Mouse (Mus musculus) skeletal muscle tissue, adult 2 months (tissue): Measurements from ENCODE around the gene Pcbp3.

ENCODE experiments used
- DNase-seq: peaks from one replicate; pipeline ENCODE4 v3.0.0-alpha.2; 2012; ENCODE audit warnings: low read depth, low spot score

The Pcbp3 gene

DNA sequence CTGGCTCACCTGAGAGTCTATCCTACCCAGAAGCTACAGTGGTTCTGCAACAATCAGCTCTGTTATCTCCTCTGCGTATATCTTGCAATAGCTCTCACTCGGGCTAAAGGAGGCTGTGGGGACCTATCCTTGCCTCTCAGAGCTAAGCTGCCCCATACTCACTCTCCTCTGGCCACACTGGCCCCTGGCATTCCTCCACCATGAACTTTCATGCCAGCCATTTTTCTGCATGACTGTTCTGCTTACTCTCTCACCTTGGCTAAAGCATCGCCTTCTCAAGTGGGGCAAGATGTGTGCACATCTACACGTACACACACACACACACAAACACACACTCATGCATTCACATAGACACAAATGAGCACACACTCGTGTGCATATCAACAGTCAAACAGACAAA, 115.2 kb downstream of the Pcbp3 start:
- no peak for DNase-seq

- DNase-seq = no peak
Measured at GRCm38 (mm10) chr10:76844901-76845300, 116.8 kb downstream of the Pcbp3 start.

- no peak for DNase-seq
Measured at GRCm38 (mm10) chr10:76844365-76844764, 117.3 kb downstream of the Pcbp3 start.

GRCm38 (mm10) chr10:76842087-76842486, 119.6 kb downstream of the Pcbp3 start:
- no peak for DNase-seq

DNA sequence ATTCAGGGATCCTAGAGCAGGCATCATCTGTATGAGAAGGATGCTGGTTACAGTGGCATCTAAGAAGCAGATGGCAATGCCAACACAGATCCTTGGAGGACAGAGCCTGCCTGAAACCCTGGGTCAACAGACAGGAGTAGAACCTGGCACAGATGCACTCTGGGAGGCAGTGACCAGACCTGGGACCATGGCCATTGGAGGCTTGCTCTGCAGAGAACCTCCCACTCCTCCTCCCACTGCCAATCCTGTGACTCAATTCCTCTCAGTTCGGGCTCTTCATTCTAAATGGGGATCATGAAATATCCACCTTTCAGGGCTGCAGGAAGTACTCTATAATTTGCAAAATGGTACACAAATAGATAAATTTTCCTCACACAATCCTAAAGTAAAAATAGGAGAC, 120.5 kb downstream of the Pcbp3 start:
- no peak for DNase-seq

DNA sequence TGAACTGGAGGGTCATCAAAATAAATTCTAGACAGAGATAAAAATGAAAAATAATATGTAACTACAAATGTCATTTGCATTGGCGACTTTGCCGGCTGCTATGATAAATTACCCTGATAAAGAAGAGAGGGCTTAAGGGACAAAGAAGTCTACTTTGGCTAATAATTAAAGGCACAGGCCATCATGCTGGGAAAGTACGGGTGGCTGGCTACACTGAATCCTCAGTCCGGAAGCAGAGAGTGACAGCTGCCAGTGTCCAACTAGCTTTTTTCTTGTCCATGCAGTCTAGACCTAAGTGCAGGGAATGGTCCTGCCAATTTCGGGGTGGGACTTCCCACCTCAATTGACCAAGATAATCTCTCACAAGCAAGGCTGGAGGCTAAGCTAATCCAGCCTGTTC, 121.1 kb downstream of the Pcbp3 start:
- no peak for DNase-seq

- DNase-seq = peak; percentile 58
Measured at GRCm38 (mm10) chr10:76835497-76836357, 126.0 kb downstream of the Pcbp3 start.

DNA sequence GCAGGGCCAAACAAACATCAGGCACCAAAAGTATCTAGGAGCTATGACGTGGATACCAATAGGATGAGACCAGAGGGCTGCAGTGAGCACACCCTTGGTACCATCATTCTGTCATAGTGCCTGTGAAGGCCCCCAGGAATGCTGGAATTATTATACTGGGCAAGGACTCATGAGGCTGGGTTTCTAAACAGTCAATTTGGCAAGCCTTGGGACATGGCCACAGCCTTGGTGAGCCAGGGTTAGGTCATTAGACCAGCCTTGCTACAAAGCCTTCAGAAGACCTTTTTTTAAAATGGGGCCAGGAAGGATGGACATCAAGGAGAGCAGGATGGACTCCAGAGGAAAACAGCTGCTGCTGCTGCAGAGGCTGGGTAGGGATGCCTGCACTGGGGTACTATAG, 128.8 kb downstream of the Pcbp3 start:
- DNase-seq = no peak

GRCm38 (mm10) chr10:76831915-76832314, 129.8 kb downstream of the Pcbp3 start:
- no peak for DNase-seq

DNA sequence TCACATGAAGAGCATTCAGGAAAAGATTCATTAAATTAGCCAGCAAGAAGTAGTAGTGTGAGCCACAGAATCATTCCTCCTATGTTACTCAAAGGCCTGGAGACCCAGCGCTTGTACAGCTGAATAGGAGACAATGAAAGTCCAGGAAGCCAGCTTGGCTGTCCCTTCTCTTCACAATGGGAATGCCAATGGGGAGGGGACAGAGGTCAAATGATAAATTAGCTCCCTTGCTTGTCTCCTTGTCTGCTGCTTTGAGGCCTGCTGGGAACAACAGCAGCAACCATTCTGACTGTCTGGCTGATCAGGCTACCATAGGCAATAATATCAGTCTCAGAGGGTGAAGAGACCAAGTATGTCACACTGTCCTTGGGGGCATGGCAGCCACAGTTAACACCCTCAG, 130.5 kb downstream of the Pcbp3 start:
- DNase-seq = no peak

DNA sequence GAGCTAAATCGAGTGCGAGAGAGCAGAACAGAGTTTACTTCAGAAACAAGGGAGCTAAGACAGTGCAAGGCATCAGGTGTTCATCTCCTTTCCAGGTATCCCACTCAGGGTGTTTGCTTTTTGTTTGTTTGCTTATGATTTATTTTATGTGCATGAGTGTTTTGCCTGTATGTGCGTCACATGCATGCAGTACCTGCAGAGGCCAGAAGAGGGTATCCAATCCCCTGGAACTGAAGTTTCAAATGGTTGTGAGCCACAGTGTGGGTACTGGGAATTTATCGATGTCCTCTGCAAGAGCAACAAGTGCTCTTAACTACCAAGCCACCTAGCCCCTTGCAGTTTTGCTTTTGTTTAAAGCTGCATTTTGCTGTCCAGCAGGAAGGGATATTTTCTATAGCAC, 132.8 kb downstream of the Pcbp3 start:
- DNase-seq = no peak

- no peak for DNase-seq
Measured at GRCm38 (mm10) chr10:76822698-76823097, 139.0 kb downstream of the Pcbp3 start.

DNA sequence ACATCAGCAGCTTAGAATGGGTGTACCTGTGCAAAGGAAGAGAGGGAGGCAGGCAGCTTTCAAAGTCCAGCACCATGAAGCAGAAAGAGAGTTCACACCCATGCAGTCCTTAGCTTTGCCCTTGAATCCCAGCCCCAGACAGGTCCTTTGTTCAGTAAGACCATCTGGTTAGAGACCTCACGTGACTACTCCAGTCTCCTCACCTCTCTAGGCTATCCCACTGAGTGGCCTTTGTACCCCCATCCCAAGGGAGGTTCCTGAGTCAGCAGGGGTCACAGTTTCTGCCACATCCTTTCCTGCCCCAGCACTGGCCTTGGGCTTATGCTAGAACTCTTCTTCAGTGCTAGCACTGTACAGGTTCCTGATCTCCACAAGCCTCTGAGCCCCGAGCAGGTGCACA, 142.4 kb downstream of the Pcbp3 start:
- DNase-seq = no peak

DNA sequence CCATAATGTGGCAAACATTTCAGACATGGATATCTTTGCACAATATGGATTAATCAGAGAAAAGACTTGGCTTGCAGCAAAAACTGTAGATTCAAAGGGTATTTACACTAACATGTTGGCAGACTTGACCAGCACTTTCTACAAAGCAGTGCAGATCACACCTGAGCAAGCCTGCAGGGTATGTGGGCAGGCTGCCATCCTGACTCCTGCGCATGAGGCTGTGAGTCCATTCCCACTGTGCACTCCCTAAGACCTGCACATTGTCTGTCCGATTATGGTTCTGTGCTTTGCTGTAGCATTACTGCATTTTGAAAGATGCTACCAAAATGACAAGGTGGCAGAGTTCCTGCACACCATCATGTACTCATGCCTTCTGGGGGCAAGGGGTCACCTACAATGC, 143.3 kb downstream of the Pcbp3 start:
- no peak for DNase-seq

DNA sequence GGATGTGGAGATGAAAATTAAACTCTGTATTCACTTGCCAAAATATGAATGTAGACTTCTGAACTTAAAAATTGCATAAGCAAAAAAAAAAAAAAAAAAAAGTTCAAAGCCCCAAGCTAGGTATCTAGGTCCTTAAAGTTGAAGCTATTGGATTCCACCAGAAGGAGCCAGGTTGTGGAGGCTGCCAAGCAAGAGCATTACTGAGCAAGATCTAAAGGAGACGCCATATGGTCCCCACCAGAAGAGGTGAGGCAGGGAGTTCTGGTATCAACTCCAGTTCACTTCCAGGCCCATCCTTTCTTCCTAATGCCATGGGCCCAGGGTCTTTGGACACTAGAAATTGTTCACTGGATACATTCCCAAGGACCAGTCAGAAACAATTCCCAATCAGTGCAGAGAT, 144.8 kb downstream of the Pcbp3 start:
- no peak for DNase-seq

DNA sequence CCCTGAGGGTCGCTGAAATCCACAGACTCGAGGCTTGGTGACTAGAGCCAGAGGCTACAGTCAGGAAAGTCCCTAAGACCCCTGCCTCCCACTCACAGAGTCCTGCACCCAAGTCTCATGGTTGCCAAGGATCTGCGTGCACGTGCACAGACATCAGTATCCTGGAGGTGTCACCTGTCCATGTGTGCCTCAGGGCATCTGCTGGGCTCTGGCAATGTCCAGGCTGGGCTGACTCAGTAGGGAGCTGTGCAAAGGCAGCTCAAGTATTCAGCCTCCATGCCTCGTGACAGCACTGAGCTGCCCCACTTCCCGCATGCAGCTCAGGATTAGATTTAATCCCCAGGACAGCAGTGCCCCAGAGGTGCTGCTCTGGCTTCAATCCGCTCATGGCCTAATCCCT, 145.3 kb downstream of the Pcbp3 start:
- no peak for DNase-seq

DNA sequence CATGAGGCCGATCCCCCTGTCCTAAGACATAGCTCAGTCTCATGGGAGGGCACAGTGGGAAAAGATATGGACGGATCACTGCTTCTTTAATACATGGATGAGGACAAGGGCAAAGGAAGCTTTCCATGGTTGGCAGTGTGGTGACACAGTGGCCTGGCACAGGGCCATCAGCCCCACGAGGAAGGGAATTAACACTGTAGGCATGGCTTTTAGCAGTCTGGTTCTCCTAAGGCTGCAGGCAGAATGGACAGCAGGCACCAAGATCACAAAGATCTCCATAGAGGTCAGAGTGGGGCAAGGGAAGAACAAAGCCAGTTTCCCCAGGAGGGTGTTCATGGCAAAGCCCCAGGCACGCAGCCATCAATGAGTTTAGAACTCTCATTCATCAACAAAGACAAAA, 146.2 kb downstream of the Pcbp3 start:
- DNase-seq = no peak

DNA sequence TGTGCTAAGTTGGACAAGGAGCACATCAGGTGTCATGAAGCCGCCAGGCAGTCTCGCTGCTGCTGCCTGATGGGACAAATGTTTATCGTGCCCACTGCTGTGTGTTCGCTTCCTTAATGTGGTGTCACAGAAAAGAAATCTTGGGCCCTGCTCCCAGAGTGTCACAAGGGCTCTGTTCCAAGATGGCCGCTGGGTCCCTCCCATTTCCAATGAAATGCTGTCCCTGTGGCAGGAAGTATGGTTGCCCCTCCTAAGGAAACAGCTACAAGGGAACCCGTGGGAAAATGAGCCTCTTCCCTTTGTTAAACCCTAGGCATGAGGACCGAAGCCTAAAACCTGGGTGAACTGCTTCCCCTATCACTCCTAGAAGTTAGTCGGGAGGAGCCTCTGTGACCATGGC, 146.9 kb downstream of the Pcbp3 start:
- no peak for DNase-seq

- DNase-seq = no peak
Measured at GRCm38 (mm10) chr10:76809916-76810660, 151.6 kb downstream of the Pcbp3 start.

DNA sequence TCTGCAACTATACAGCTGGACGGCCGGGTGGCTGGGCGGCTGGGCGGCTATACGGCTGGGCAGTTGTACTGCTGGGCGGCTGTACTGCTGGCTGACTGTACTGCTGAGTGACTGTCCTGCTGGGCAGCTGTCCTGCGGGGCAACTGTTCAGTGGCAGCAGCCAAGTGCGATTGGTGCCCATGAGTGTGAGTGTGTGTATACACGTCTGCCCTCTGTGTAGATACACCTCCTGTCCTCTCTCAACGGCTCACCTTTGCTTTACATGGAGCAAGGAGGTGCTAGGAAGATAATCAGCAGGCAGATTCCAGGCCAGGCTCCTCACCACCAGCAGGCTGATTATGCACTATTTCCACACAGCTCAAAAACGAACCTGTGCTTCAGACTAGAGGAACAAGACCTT, 152.2 kb downstream of the Pcbp3 start:
- no peak for DNase-seq

DNA sequence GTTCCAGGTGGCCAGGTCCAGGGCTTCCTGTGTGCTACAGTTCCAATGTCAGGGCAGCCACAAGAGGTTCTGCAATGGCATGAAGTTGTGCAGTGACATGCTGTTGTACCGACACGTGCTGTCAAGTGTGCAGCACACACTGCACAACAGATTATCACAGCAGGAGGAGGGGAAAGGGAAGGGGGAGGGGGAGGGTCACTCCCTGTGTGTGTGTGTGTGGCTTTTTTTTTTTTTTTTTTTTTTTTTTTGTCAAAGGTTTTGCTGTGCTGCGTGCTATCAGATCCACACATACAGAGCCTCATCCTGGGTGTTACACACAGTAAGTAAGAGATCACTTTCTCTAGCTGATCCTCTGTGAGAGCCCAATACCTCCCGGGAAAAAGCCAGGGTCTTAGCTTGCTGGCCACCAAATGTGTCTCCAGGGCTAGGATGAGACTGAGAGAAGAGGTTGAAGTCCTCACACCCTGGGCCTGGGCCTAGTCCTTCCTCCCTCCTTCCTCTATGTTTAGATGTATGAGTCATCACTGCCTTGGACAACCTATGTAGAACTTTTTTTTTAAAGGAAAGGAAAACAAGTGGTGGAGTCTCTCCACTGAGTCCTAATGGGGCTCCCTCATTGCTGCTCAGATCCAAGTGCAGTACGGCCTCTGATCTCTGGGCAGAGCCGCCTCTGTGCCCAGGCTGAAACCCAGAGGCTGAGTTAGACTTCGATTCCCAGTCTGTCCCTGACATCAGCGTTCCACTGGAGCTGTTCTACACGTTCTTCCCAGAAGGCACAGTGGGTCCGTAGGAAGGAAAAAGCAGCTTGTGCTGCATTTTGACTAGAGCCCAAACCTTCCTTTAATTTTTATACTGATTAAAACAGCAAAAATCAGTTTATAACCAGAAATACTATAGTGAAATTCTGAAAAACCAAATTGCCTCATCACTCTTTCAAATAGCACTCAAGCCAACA, 153.0 kb downstream of the Pcbp3 start:
- no peak for DNase-seq

- no peak for DNase-seq
Measured at GRCm38 (mm10) chr10:76802500-76802885, 159.2 kb downstream of the Pcbp3 start.
